Mouse (Mus musculus): ENCODE measurements at regions not wholly inside any gene's neighbourhood (a gene's known extent, or its start where the extent isn't known, plus 50 kb on each side); places are given as distances from the start of the nearest gene placed in this dataset.
"Not testable (repeated sequence)": the region's sequence is repeated elsewhere in the genome, so short reads cannot be mapped to it uniquely, and the experiment has no call there.

- no peak for DNase-seq
These were observed 825.1 kb downstream of the Diaph3 start for GRCm38 (mm10) chr14:86315974-86316373.

GRCm38 (mm10) chr14:86308949-86309543 is 832.0 kb downstream of the Diaph3 start:
- DNase-seq = no peak

GRCm38 (mm10) chr14:86307806-86308205 is 833.2 kb downstream of the Diaph3 start:
- DNase-seq = peak; percentile 67

- DNase-seq = no peak
These were observed 839.4 kb downstream of the Diaph3 start for GRCm38 (mm10) chr14:86301666-86302065.

GRCm38 (mm10) chr14:86300811-86301210 is 840.2 kb downstream of the Diaph3 start:
- no peak for DNase-seq

GRCm38 (mm10) chr14:86297991-86298390 is 843.0 kb downstream of the Diaph3 start:
- no peak for DNase-seq

- not testable (repeated sequence) for DNase-seq
These were observed 846.4 kb downstream of the Diaph3 start for GRCm38 (mm10) chr14:86294606-86295005.

GRCm38 (mm10) chr14:86293804-86294203 is 847.2 kb downstream of the Diaph3 start:
- DNase-seq = no peak

- DNase-seq = no peak
These were observed 847.7 kb downstream of the Diaph3 start for GRCm38 (mm10) chr14:86293371-86293770.

GRCm38 (mm10) chr14:86290556-86290955 is 850.5 kb downstream of the Diaph3 start:
- no peak for DNase-seq

- no peak for DNase-seq
These were observed 879.3 kb downstream of the Diaph3 start for GRCm38 (mm10) chr14:86261640-86262230.

- DNase-seq = no peak
These were observed 886.8 kb downstream of the Diaph3 start for GRCm38 (mm10) chr14:86254196-86254595.

GRCm38 (mm10) chr14:86251617-86252016 is 889.4 kb downstream of the Diaph3 start:
- no peak for DNase-seq

GRCm38 (mm10) chr14:86247686-86248085 is 893.3 kb downstream of the Diaph3 start:
- no peak for DNase-seq

- DNase-seq = no peak
These were observed 894.3 kb downstream of the Diaph3 start for GRCm38 (mm10) chr14:86246770-86247169.

- no peak for DNase-seq
These were observed 897.4 kb downstream of the Diaph3 start for GRCm38 (mm10) chr14:86243662-86244061.

GRCm38 (mm10) chr14:86242836-86243235 is 898.2 kb downstream of the Diaph3 start:
- DNase-seq = no peak

- peak; percentile 11 for DNase-seq
These were observed 901.9 kb downstream of the Diaph3 start for GRCm38 (mm10) chr14:86239090-86239489.

- no peak for DNase-seq
These were observed 907.7 kb downstream of the Diaph3 start for GRCm38 (mm10) chr14:86233305-86233704.

GRCm38 (mm10) chr14:86230609-86231008 is 910.4 kb downstream of the Diaph3 start:
- no peak for DNase-seq

- no peak for DNase-seq
These were observed 911.3 kb downstream of the Diaph3 start for GRCm38 (mm10) chr14:86229755-86230154.

GRCm38 (mm10) chr14:86215711-86216110 is 925.3 kb downstream of the Diaph3 start:
- DNase-seq = no peak

- no peak for DNase-seq
These were observed 929.4 kb downstream of the Diaph3 start for GRCm38 (mm10) chr14:86211654-86212053.

GRCm38 (mm10) chr14:86204582-86204981 is 936.5 kb downstream of the Diaph3 start:
- peak; percentile 12 for DNase-seq

All from adrenal gland, postnatal 10 days (tissue).